In the genomic region with DNA sequence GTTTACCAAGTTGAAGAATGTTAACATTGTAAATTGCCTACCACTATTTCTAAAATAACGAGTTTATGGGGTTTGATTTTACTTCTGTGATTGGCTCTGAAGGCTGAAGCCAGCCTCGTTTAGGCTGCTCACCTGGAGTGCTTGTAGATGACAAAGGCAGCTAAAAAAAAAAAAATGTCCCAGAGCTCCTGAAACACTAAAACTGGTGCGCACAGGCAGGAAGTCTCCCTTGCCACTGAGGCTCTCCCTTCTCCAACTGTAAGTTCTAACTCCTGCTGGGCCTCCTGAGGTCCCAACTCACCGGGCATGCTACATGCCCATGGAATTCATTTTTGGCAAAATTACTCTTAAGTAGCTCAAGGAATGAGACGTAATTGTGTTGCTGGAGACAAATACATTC, we compare ENCODE assay signal across 13 mouse cellular contexts. TPM values are rescaled to one million over a fixed set of nuclear protein-coding genes. Genes with fewer than 3 reads are reported as not detected.
A peak's percentile ranks its signal among the peaks of the same experiment; 100 is the strongest.
DNase-seq lines count a peak whose midpoint lies in the region; ATAC-seq and TF ChIP-seq lines count a peak whose summit lies in the region.
"Had no signal": no experiment of that assay in that cellular context is flagged by ENCODE, and none has a peak within 500 bp of the region (broad histone marks: within the 10 kb centered on the region; RNA-seq: fewer than 3 reads in every experiment).

No protein-coding gene starts in this region.

- ATAC-seq in forebrain, embryonic 15.5 days (replicated peaks) = no peak
- no peak for ATAC-seq in forebrain, embryonic 11.5 days (replicated peaks; ENCODE audit: low FRiP score)

- DNase-seq in forebrain, embryonic 11.5 days (ENCODE audit: low spot score) = no peak
- DNase-seq in layer of hippocampus, adult 2 months (ENCODE audit: low spot score in 2 of 2) = no peak
- DNase-seq in layer of hippocampus, adult 9-11 months = no peak
- DNase-seq in thymus, adult 2 months = peak; percentile 50
- DNase-seq in thymus, postnatal 0 days (ENCODE audit: low spot score) = no peak
- no peak for DNase-seq in ovary, postnatal 10 days (ENCODE audit: low spot score)
- no peak for DNase-seq in right cerebral cortex, postnatal 4 days
- DNase-seq: cerebellum, postnatal 25 days; lung, adult 18-20 months had no signal

- H3K9me3 ChIP-seq in forebrain, embryonic 15.5 days = no peaks in the 10 kb centered on the region
- H3K9me3 ChIP-seq in forebrain, embryonic 11.5 days (ENCODE audit: control insufficient read depth, low read length) = no peaks in the 10 kb centered on the region
- H3K9me3 ChIP-seq: embryonic facial prominence, embryonic 10.5 days; heart, embryonic 13.5 days had no signal

- TF ChIP-seq CTCF in layer of hippocampus, adult 2 months (conservative IDR thresholded peaks at IDR 0.05) = no peak
- no peak for TF ChIP-seq CTCF in thymus, adult 2 months (IDR thresholded peaks at IDR 0.05; ENCODE audit: borderline replicate concordance, control insufficient read depth, extremely low read depth, insufficient read depth, low read length, poor library complexity)

- TF ChIP-seq POLR2A in thymus, adult 2 months (IDR thresholded peaks at IDR 0.05; ENCODE audit: control insufficient read depth, extremely low read depth, insufficient read depth, low read length, poor library complexity) = 0 out of 2 replicates have a peak, but pooled peaks have one; percentile 10

- H3K4me1 ChIP-seq in forebrain, embryonic 15.5 days = peaks cover 22% of the 10 kb centered on the region
- no peaks in the 10 kb centered on the region for H3K4me1 ChIP-seq in forebrain, embryonic 11.5 days (replicated peaks; ENCODE audit: control insufficient read depth, insufficient read depth, low read length)
- H3K4me1 ChIP-seq in thymus, adult 2 months (replicated peaks; ENCODE audit: control insufficient read depth, insufficient read depth, low read length) = peaks cover 38% of the 10 kb centered on the region

- no peak overlapping the region for H3K4me2 ChIP-seq in forebrain, embryonic 15.5 days (replicated peaks)
- no peak overlapping the region for H3K4me2 ChIP-seq in forebrain, embryonic 11.5 days (ENCODE audit: low read depth, low read length, severe bottlenecking)
- H3K4me2 ChIP-seq: heart, embryonic 13.5 days had no signal

- no peak overlapping the region for H3K9ac ChIP-seq in forebrain, embryonic 15.5 days (replicated peaks)
- H3K9ac ChIP-seq in forebrain, embryonic 11.5 days (ENCODE audit: low read length) = no peak overlapping the region
- H3K9ac ChIP-seq: heart, embryonic 13.5 days had no signal

- no peaks in the 10 kb centered on the region for H3K27me3 ChIP-seq in forebrain, embryonic 15.5 days
- no peaks in the 10 kb centered on the region for H3K27me3 ChIP-seq in forebrain, embryonic 11.5 days (ENCODE audit: control insufficient read depth, insufficient read depth, low read length)
- no peaks in the 10 kb centered on the region for H3K27me3 ChIP-seq in thymus, adult 2 months (ENCODE audit: control insufficient read depth, insufficient read depth, low read length)
- H3K27me3 ChIP-seq: heart, embryonic 13.5 days had no signal

- no peak overlapping the region for H3K4me3 ChIP-seq in forebrain, embryonic 15.5 days
- no peak overlapping the region for H3K4me3 ChIP-seq in forebrain, embryonic 11.5 days (ENCODE audit: low read depth, low read length)
- no peak overlapping the region; the same call in 1 of the 2 replicates for H3K4me3 ChIP-seq in layer of hippocampus, adult 2 months
- no peak overlapping the region for H3K4me3 ChIP-seq in thymus, adult 2 months (ENCODE audit: control insufficient read depth, insufficient read depth, low read length)
- H3K4me3 ChIP-seq: embryonic facial prominence, embryonic 10.5 days; erythroblast, embryonic 14.5 days; heart, embryonic 13.5 days had no signal

- H3K27ac ChIP-seq in forebrain, embryonic 15.5 days (replicated peaks) = peak overlapping the region; percentile 42
- no peak overlapping the region for H3K27ac ChIP-seq in forebrain, embryonic 11.5 days (ENCODE audit: low read depth, low read length)
- H3K27ac ChIP-seq in layer of hippocampus, adult 2 months = peak overlapping the region; percentile 83
- peak overlapping the region; percentile 92 for H3K27ac ChIP-seq in thymus, adult 2 months (ENCODE audit: control insufficient read depth, insufficient read depth, low read length)
- H3K27ac ChIP-seq: embryonic facial prominence, embryonic 10.5 days; heart, embryonic 13.5 days had no signal

- 50% methylated on average over 5 of the region's 5 CpGs for WGBS in forebrain, embryonic 15.5 days
- 71% methylated on average over 5 of the region's 5 CpGs for WGBS in forebrain, embryonic 11.5 days
- WGBS in thymus, adult 2 months = 33% methylated on average over 5 of the region's 5 CpGs

- peaks cover 14% of the 10 kb centered on the region; the same call in 1 of the 2 replicates for H3K36me3 ChIP-seq in forebrain, embryonic 15.5 days
- H3K36me3 ChIP-seq in forebrain, embryonic 11.5 days (ENCODE audit: control insufficient read depth, insufficient read depth, low read length) = no peaks in the 10 kb centered on the region; the same call in 1 of the 2 replicates
- peaks cover 12% of the 10 kb centered on the region for H3K36me3 ChIP-seq in thymus, adult 2 months (ENCODE audit: control insufficient read depth, insufficient read depth, low read length)

RNA-seq across cellular contexts. Expression of a gene that starts 28.9 kb away (rescaled TPM):
- polyA plus RNA-seq in forebrain, embryonic 15.5 days (2015; fragmentation: Nextera tagmentation; extraction: Ambion mirVana) = 67.0 and 71.6 TPM in 2 replicates
- polyA plus RNA-seq in forebrain, embryonic 11.5 days (2014; fragmentation: Nextera tagmentation; extraction: Ambion mirVana) = 140 and 146 TPM in 2 replicates
- 10 to 100 TPM; 64.1 to 67.0 TPM for total RNA-seq in layer of hippocampus, adult 2 months (2021)
- 62.8 and 93.9 TPM in 2 replicates for polyA plus RNA-seq in thymus, adult 2 months (2012; rRNA removed)
- 145 and 158 TPM in 2 replicates for polyA plus RNA-seq in thymus, postnatal 0 days (2015; fragmentation: Nextera tagmentation; extraction: Ambion mirVana)

RNA-seq across cellular contexts. Expression of a gene that starts 29.0 kb away (rescaled TPM):
- 17.0 and 17.4 TPM in 2 replicates for polyA plus RNA-seq in forebrain, embryonic 15.5 days (2015; fragmentation: Nextera tagmentation; extraction: Ambion mirVana)
- 17.3 and 20.0 TPM in 2 replicates for polyA plus RNA-seq in forebrain, embryonic 11.5 days (2014; fragmentation: Nextera tagmentation; extraction: Ambion mirVana)
- total RNA-seq in layer of hippocampus, adult 2 months (2021) = 10 to 100 TPM; 14.9 to 16.7 TPM
- 5.6 and 7.8 TPM in 2 replicates for polyA plus RNA-seq in thymus, adult 2 months (2012; rRNA removed)
- 6.2 and 9.5 TPM in 2 replicates for polyA plus RNA-seq in thymus, postnatal 0 days (2015; fragmentation: Nextera tagmentation; extraction: Ambion mirVana)
